Mouse (Mus musculus): ENCODE results near the gene Mccc1. TPM values are rescaled to one million over a fixed set of nuclear protein-coding genes. Genes with fewer than 3 reads are reported as not detected.

Gene Mccc1
- polyA plus RNA-seq, 1 experiment from 2014 or later, result 20.8 TPM

DNA sequence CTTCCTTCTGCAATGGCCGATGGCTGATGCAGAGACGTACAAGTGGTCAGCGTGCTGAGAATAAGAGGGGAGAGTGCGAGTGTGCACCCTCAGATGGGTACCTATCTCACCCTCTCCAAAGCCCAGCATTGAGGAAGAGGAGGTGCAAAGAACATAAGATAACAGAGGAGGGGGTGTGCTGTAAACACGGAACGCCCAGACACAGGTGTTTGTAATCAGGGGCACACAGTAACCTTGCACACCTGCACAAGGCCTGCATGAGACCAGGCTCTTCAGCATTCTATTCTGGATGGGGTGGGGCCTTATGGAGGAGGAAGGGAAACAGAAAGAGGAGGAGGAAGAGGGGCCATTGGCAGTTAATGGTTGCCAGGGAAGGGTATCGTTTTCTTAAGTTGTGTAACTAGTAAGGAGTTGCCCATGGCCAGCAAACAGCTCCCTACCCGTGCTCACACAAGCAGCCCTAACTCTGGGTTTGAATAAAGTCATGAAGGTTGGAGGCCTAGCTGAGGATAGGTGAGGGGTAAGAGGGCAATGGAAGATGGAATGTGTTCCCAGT lies 33.0 kb downstream of the Mccc1 start:
- Histone ChIP-seq H3K27ac (ENCODE audit: low read length) (no peak overlapping the region), H3K9me3 (ENCODE audit: low read length) (no peaks in the 10 kb centered on the region), H3K36me3 (ENCODE audit: insufficient read depth, low read length) (peaks cover 5% of the 10 kb centered on the region; the same call in 1 of the 2 replicates), H3K27me3 (replicated peaks; ENCODE audit: insufficient read depth, low read length) (no peaks in the 10 kb centered on the region), H3K4me2 (replicated peaks; ENCODE audit: low read depth, low read length) (no peak overlapping the region), H3K4me1 (ENCODE audit: insufficient read depth, low read depth, low read length) (no peaks in the 10 kb centered on the region), H3K4me3 (ENCODE audit: low read depth, low read length) (no peak overlapping the region), H3K9ac (replicated peaks; ENCODE audit: low read depth) (no peak overlapping the region)
- TF ChIP-seq CTCF (IDR thresholded peaks at IDR 0.05) (no peak), EP300 (IDR thresholded peaks at IDR 0.05) (no peak)
- 87% methylated on average over 8 of the region's 8 CpGs for WGBS
- ATAC-seq (no peak), DNase-seq (ENCODE audit: low spot score) (no peak)

DNA sequence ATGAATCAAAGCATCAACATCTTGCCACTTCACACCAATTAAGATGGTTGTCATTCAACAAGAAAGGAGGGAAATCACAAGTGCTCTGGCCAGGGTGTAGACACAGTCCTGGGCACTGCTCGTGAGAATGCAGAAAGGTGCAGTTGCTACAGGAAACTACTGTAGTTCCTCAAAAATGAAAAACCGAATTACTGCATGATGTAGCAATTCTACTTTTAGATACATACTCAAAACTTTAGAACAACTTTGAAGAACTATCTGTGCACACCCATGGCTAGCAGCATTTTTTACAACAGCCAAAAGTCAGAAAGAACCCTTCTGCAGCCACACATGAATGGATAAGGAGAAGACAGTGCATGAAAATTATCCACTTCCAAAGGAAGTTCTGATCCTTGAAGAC lies 34.0 kb downstream of the Mccc1 start:
- peaks cover 5% of the 10 kb centered on the region; the same call in 1 of the 2 replicates for H3K36me3 ChIP-seq (ENCODE audit: insufficient read depth, low read length)

DNA sequence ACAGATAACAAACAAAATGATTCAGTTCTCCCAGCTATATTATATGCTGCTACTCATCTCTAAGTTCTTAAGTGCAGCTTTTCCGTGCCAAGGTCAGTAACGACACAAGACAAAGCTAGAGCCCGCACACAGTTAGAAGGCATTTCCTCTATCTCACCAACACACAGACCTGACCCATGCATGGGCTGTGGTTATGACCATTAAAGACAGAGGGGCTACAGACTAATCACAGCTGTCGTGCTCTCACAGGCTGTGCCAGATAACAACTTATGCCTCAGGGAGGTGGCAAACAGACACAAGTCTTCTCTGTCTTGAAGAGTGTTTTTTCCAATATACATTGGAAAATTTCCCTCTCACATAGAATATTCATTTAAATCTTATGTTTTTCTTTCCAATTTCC lies 35.5 kb downstream of the Mccc1 start:
- Histone ChIP-seq H3K36me3 (ENCODE audit: insufficient read depth, low read length) (peaks cover 5% of the 10 kb centered on the region; the same call in 1 of the 2 replicates), H3K9ac (replicated peaks; ENCODE audit: low read depth) (no peak overlapping the region)
- 60% methylated on average over 4 of the region's 4 CpGs for WGBS

More for the DNA sequence above, 34.0 kb downstream of the Mccc1 start:
- no peaks in the 10 kb centered on the region for H3K9me3 ChIP-seq (ENCODE audit: low read length)
- no peak overlapping the region for H3K27ac ChIP-seq (ENCODE audit: low read length)
- WGBS, result 68% methylated on average over 2 of the region's 2 CpGs
- no peaks in the 10 kb centered on the region for H3K27me3 ChIP-seq (replicated peaks; ENCODE audit: insufficient read depth, low read length)
- H3K9ac ChIP-seq (replicated peaks; ENCODE audit: low read depth), result no peak overlapping the region
- DNase-seq (ENCODE audit: low spot score), result no peak
- ATAC-seq, result no peak
- H3K4me2 ChIP-seq (replicated peaks; ENCODE audit: low read depth, low read length), result no peak overlapping the region
- H3K4me3 ChIP-seq (ENCODE audit: low read depth, low read length), result no peak overlapping the region
- H3K4me1 ChIP-seq (ENCODE audit: insufficient read depth, low read depth, low read length), result no peaks in the 10 kb centered on the region
- no peak for TF ChIP-seq EP300 (IDR thresholded peaks at IDR 0.05)
- no peak for TF ChIP-seq CTCF (IDR thresholded peaks at IDR 0.05)

DNA sequence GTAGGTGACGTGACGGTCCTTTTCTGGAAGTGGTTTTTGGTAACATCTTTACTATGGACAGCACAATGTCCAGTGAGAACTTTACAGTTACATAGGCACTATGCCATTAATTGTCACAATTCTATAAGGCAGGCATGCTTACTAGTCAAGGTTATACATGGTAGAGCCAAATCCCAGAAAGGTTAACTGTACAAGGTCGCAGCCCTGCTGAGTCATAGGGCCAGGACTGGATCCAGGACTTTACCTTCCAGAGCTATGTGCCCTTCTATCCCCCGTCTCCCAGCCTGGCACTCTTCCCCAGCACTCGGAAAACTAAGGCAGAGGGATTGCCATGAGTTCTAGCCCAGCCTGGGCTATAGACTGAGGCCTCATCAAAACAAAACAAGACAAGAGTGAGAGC lies 36.6 kb downstream of the Mccc1 start:
- 94% methylated on average over 5 of the region's 5 CpGs for WGBS
- no peak overlapping the region for H3K9ac ChIP-seq (replicated peaks; ENCODE audit: low read depth)
- DNase-seq (ENCODE audit: low spot score) (no peak), ATAC-seq (no peak)
- H3K36me3 ChIP-seq (ENCODE audit: insufficient read depth, low read length), result peaks cover 5% of the 10 kb centered on the region; the same call in 1 of the 2 replicates
- no peak overlapping the region for H3K4me3 ChIP-seq (ENCODE audit: low read depth, low read length)
- H3K9me3 ChIP-seq (ENCODE audit: low read length), result no peaks in the 10 kb centered on the region
- TF ChIP-seq EP300 (IDR thresholded peaks at IDR 0.05) (no peak), CTCF (IDR thresholded peaks at IDR 0.05) (no peak)
- no peak overlapping the region for H3K27ac ChIP-seq (ENCODE audit: low read length)
- H3K27me3 ChIP-seq (replicated peaks; ENCODE audit: insufficient read depth, low read length), result no peaks in the 10 kb centered on the region
- no peak overlapping the region for H3K4me2 ChIP-seq (replicated peaks; ENCODE audit: low read depth, low read length)
- no peaks in the 10 kb centered on the region for H3K4me1 ChIP-seq (ENCODE audit: insufficient read depth, low read depth, low read length)

More for the DNA sequence above, 35.5 kb downstream of the Mccc1 start:
- Histone ChIP-seq H3K4me1 (ENCODE audit: insufficient read depth, low read depth, low read length) (no peaks in the 10 kb centered on the region), H3K4me2 (replicated peaks; ENCODE audit: low read depth, low read length) (no peak overlapping the region), H3K27me3 (replicated peaks; ENCODE audit: insufficient read depth, low read length) (no peaks in the 10 kb centered on the region), H3K9me3 (ENCODE audit: low read length) (no peaks in the 10 kb centered on the region), H3K27ac (ENCODE audit: low read length) (no peak overlapping the region), H3K4me3 (ENCODE audit: low read depth, low read length) (no peak overlapping the region)
- ATAC-seq, result no peak
- no peak for DNase-seq (ENCODE audit: low spot score)
- TF ChIP-seq EP300 (IDR thresholded peaks at IDR 0.05), result no peak
- no peak for TF ChIP-seq CTCF (IDR thresholded peaks at IDR 0.05)

DNA sequence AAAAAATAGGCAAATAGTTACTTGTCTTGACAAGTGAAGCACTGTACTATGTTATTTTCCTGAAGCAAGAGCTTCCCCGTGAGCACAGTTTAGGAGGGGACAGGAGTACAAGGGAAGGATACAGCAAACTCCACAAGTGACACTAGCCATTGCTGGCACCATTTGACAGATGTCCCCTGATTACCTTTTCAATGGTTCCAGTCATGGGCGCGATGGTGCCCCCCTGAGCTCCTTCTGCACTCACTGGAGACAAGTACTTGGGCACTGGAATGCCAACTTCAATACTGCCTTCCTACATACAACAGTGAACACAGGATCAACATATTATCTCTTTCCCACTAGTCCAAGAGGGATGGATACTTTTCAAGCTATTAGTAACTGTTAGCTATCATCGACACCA lies 37.1 kb downstream of the Mccc1 start:
- H3K9me3 ChIP-seq (ENCODE audit: low read length), result no peaks in the 10 kb centered on the region
- no peak overlapping the region for H3K9ac ChIP-seq (replicated peaks; ENCODE audit: low read depth)
- H3K27me3 ChIP-seq (replicated peaks; ENCODE audit: insufficient read depth, low read length), result no peaks in the 10 kb centered on the region
- no peak overlapping the region for H3K4me2 ChIP-seq (replicated peaks; ENCODE audit: low read depth, low read length)
- H3K4me1 ChIP-seq (ENCODE audit: insufficient read depth, low read depth, low read length), result no peaks in the 10 kb centered on the region
- H3K36me3 ChIP-seq (ENCODE audit: insufficient read depth, low read length), result peaks cover 5% of the 10 kb centered on the region; the same call in 1 of the 2 replicates
- no peak overlapping the region for H3K27ac ChIP-seq (ENCODE audit: low read length)
- TF ChIP-seq EP300 (IDR thresholded peaks at IDR 0.05) (no peak), CTCF (IDR thresholded peaks at IDR 0.05) (no peak)
- H3K4me3 ChIP-seq (ENCODE audit: low read depth, low read length), result no peak overlapping the region
- 92% methylated on average over 4 of the region's 4 CpGs for WGBS
- ATAC-seq (no peak), DNase-seq (ENCODE audit: low spot score) (no peak)

DNA sequence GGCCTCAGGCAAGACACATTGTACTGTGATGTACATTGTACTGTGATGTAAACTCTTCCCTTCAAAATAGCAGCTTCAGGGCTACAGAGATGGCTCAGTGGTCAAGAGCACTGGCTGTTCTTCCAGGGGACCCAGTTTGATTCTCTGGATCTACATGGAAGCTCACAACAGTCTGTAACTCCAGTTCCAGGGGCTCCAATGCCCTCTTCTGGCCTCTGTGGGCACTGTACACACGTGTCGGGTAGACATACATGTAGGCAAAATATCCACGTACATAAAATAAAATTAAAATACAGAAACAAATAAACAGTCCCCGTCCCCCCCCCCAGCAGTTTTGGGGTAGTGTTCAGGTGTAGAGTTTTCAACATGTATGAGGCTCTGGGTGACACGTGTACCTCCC lies 37.5 kb downstream of the Mccc1 start:
- H3K27ac ChIP-seq (ENCODE audit: low read length), result no peak overlapping the region
- DNase-seq (ENCODE audit: low spot score) (no peak), ATAC-seq (no peak)
- no peak overlapping the region for H3K9ac ChIP-seq (replicated peaks; ENCODE audit: low read depth)
- no peak overlapping the region for H3K4me3 ChIP-seq (ENCODE audit: low read depth, low read length)
- H3K9me3 ChIP-seq (ENCODE audit: low read length), result no peaks in the 10 kb centered on the region
- H3K36me3 ChIP-seq (ENCODE audit: insufficient read depth, low read length), result peaks cover 5% of the 10 kb centered on the region; the same call in 1 of the 2 replicates
- 91% methylated on average over 5 of the region's 5 CpGs for WGBS
- peak; percentile 48 for TF ChIP-seq CTCF (IDR thresholded peaks at IDR 0.05)
- TF ChIP-seq EP300 (IDR thresholded peaks at IDR 0.05), result no peak
- no peak overlapping the region for H3K4me2 ChIP-seq (replicated peaks; ENCODE audit: low read depth, low read length)
- no peaks in the 10 kb centered on the region for H3K27me3 ChIP-seq (replicated peaks; ENCODE audit: insufficient read depth, low read length)
- no peaks in the 10 kb centered on the region for H3K4me1 ChIP-seq (ENCODE audit: insufficient read depth, low read depth, low read length)

Data from lung, postnatal 0 days (tissue).